23 mouse cellular contexts compared by ENCODE assay signal in genomic region chr8:71550754-71551153, GRCm38 (mm10). TPM values are rescaled to one million over a fixed set of nuclear protein-coding genes. Genes with fewer than 3 reads are reported as not detected.
"Had no signal": no experiment of that assay in that cellular context is flagged by ENCODE, and none has a peak within 500 bp of the region (broad histone marks: within the 10 kb centered on the region; RNA-seq: fewer than 3 reads in every experiment).

No protein-coding gene starts in this region.

- H3K27me3 ChIP-seq: liver, embryonic 15.5 days; megakaryocyte, embryonic 14.5 days had no signal

- H3K27ac ChIP-seq: hindbrain, embryonic 14.5 days; hindbrain, postnatal 0 days; limb, embryonic 10.5 days; limb, embryonic 13.5 days; liver, embryonic 12.5 days; liver, embryonic 15.5 days; lung, embryonic 15.5 days; macrophage; midbrain, embryonic 10.5 days; midbrain, embryonic 13.5 days had no signal

- DNase-seq: kidney, adult 18-20 months; kidney, postnatal 25 days; liver; lung, adult 18-20 months; lung, postnatal 14 days had no signal

- H3K4me3 ChIP-seq: limb, embryonic 10.5 days; limb, embryonic 13.5 days; liver, embryonic 12.5 days; liver, embryonic 15.5 days; lung, embryonic 15.5 days; megakaryocyte, embryonic 14.5 days; midbrain, embryonic 10.5 days; midbrain, embryonic 13.5 days had no signal

- H3K9me3 ChIP-seq: limb, embryonic 10.5 days; limb, embryonic 13.5 days; liver, embryonic 12.5 days; liver, embryonic 15.5 days; lung, embryonic 15.5 days; megakaryocyte, embryonic 14.5 days; midbrain, embryonic 10.5 days; midbrain, embryonic 13.5 days had no signal

- H3K4me1 ChIP-seq: limb, embryonic 13.5 days; midbrain, embryonic 10.5 days; midbrain, embryonic 13.5 days had no signal

- ATAC-seq: hindbrain, postnatal 0 days; inflammation-experienced regulatory T-cells, adult 6 months; intestine, embryonic 16.5 days; liver, embryonic 12.5 days; midbrain, embryonic 13.5 days; midbrain, embryonic 16.5 days had no signal

- H3K9ac ChIP-seq: hindbrain, embryonic 14.5 days; limb, embryonic 13.5 days; liver, embryonic 12.5 days; liver, embryonic 15.5 days; lung, embryonic 15.5 days; midbrain, embryonic 13.5 days had no signal

- H3K4me2 ChIP-seq: hindbrain, embryonic 14.5 days; limb, embryonic 13.5 days; liver, embryonic 12.5 days; liver, embryonic 15.5 days; lung, embryonic 15.5 days; midbrain, embryonic 13.5 days had no signal

RNA-seq across cellular contexts. Expression of gene Tmem221, which starts 7.9 kb away (rescaled TPM):
- polyA plus RNA-seq: midbrain, embryonic 13.5 days; midbrain, embryonic 16.5 days; neural tube, embryonic 11.5 days; neural tube, embryonic 14.5 days had no signal

RNA-seq across cellular contexts. Expression of gene Nxnl1, which starts 15.6 kb away (rescaled TPM):
- total RNA-seq: hindbrain, postnatal 0 days had no signal
- polyA plus RNA-seq: hindbrain, postnatal 0 days; intestine, embryonic 16.5 days; limb, embryonic 10.5 days; limb, embryonic 13.5 days; liver, embryonic 15.5 days; lung, embryonic 15.5 days; macrophage; midbrain, embryonic 10.5 days; midbrain, embryonic 13.5 days; midbrain, embryonic 16.5 days; neural tube, embryonic 11.5 days; neural tube, embryonic 14.5 days; small intestine, adult 2 months; spleen, adult 2 months had no signal
